Mouse (Mus musculus) limb, embryonic 13.5 days (tissue): ENCODE measurements around the gene Gabbr2. TPM values are rescaled to one million over a fixed set of nuclear protein-coding genes. Genes with fewer than 3 reads are reported as not detected.

Experiments
- ATAC-seq: fragments of 200-750 bp; cut with Nextera tagmentation; 2 replicates; pipeline ENCODE4 v1.8.0; 2017; ENCODE audit warnings: low read depth, moderate number of reproducible peaks, moderate TSS enrichment; ENCODE audit not compliant: low FRiP score
- H3K27ac ChIP-seq: fragments of 300-500 bp; sonication (generic); 2 replicates; pipeline ENCODE4 v1.5.1; 2015; ENCODE audit warnings: inconsistent platforms, mild to moderate bottlenecking, moderate library complexity
- H3K27me3 ChIP-seq: fragments of 300-500 bp; sonication (generic); 2 replicates; pipeline ENCODE4 v1.6.1; 2015; ENCODE audit warnings: mild to moderate bottlenecking, inconsistent platforms
- H3K36me3 ChIP-seq: fragments of 300-500 bp; sonication (generic); 2 replicates; pipeline ENCODE4 v1.6.1; 2015; ENCODE audit warnings: inconsistent platforms, mild to moderate bottlenecking, moderate library complexity
- H3K4me1 ChIP-seq: fragments of 300-500 bp; sonication (generic); 2 replicates; pipeline ENCODE4 v1.6.1; 2015; ENCODE audit warnings: inconsistent platforms
- H3K4me2 ChIP-seq: fragments of 300-500 bp; sonication (generic); replicated peaks from 2 replicates; pipeline ENCODE4 v1.6.1; 2015; ENCODE audit warnings: inconsistent platforms, mild to moderate bottlenecking, moderate library complexity
- H3K4me3 ChIP-seq: fragments of 300-500 bp; sonication (generic); 2 replicates; pipeline ENCODE4 v1.5.1; 2015; ENCODE audit warnings: moderate library complexity, mild to moderate bottlenecking, inconsistent platforms
- H3K9ac ChIP-seq: fragments of 300-500 bp; sonication (generic); 2 replicates; pipeline ENCODE4 v1.6.1; 2015; ENCODE audit warnings: mild to moderate bottlenecking, inconsistent platforms
- H3K9me3 ChIP-seq: fragments of 300-500 bp; sonication (generic); 2 replicates; pipeline ENCODE4 v1.6.1; 2016; ENCODE audit warnings: inconsistent platforms
- WGBS: fragments of 180-500 bp; shearing (Covaris S2); methylation state at CpG from one replicate; pipeline ENCODE4 v1.1.7; 2015; 5-methylcytosine and 5-hydroxymethylcytosine counted together
- polyA plus RNA-seq: library from polyadenylated mRNA; unstranded; fragments of >200 nt; fragmentation: Nextera tagmentation; extraction: Ambion mirVana; gene quantifications from 2 replicates; pipeline ENCODE4 v1.2.1, GENCODE M21; 2015

Gene Gabbr2
- polyA plus RNA-seq, 1 experiment from 2014 or later: 0.11 TPM

DNA sequence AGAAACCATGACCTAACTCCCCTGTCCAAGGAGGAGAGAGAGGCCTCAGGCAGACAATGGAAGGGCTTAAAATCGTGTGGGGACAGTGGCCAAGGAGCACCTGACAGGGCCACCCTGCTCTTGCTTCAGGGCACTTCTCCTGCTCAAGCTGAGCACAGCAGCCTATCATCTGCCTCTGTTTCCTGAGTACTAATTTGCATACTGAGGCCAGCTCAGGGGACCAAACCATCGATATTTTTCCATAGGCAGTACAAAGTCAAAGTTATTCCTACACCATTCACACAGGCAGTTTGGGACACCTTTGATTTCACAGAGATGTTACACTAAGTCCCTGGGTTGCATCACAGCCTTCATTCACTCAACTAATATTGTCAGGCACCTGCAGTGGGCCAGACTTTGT is 249.1 kb downstream of the Gabbr2 start:
- H3K4me1 ChIP-seq: no peaks in the 10 kb centered on the region; the same call in 1 of the 2 replicates
- no peaks in the 10 kb centered on the region for H3K9me3 ChIP-seq
- no peak overlapping the region for H3K27ac ChIP-seq
- no peak for ATAC-seq
- no peak overlapping the region for H3K4me2 ChIP-seq
- H3K36me3 ChIP-seq: no peaks in the 10 kb centered on the region
- H3K4me3 ChIP-seq: no peak overlapping the region
- peaks cover 15% of the 10 kb centered on the region; the same call in 1 of the 2 replicates for H3K27me3 ChIP-seq
- WGBS: 28% methylated on average over 2 of the region's 2 CpGs
- no peak overlapping the region for H3K9ac ChIP-seq

GRCm38 (mm10) chr4:46736910-46737511 is 254.7 kb downstream of the Gabbr2 start:
- Histone ChIP-seq H3K4me2 (no peak overlapping the region), H3K4me1 (no peaks in the 10 kb centered on the region), H3K9me3 (no peaks in the 10 kb centered on the region), H3K9ac (no peak overlapping the region), H3K27ac (no peak overlapping the region), H3K4me3 (no peak overlapping the region), H3K27me3 (peaks cover 13% of the 10 kb centered on the region), H3K36me3 (no peaks in the 10 kb centered on the region)
- ATAC-seq: no peak
- WGBS: 48% methylated on average over 9 of the region's 9 CpGs

DNA sequence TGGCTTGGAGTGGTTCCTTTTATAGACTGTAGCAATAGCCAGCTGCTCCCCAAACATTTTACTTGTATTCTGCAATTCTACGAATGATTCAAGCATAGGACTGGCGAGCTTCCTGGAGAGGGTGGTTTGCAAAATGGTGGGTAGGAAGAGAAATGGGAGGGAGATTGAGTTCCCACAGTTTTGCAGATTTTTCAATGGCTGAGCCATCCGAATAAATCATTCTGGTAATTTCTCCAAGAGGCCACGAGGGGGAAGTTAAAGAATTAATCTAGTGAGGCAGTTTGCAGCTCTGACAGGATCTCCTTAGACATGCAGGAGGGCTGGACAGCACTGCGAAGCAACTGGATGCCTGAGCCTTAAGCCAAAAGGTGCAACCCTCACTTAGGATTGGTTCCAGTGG is 256.8 kb downstream of the Gabbr2 start:
- no peak overlapping the region for H3K4me2 ChIP-seq
- 0 out of 2 replicates have a peak, but pooled peaks cover 5% of the 10 kb centered on the region for H3K4me1 ChIP-seq
- no peak overlapping the region for H3K4me3 ChIP-seq
- ATAC-seq: no peak
- H3K27ac ChIP-seq: no peak overlapping the region
- 48% methylated on average over 5 of the region's 5 CpGs for WGBS
- H3K27me3 ChIP-seq: peaks cover 13% of the 10 kb centered on the region
- H3K36me3 ChIP-seq: no peaks in the 10 kb centered on the region
- no peak overlapping the region for H3K9ac ChIP-seq
- H3K9me3 ChIP-seq: no peaks in the 10 kb centered on the region

- H3K36me3 ChIP-seq: no peaks in the 10 kb centered on the region
- H3K4me1 ChIP-seq: peaks cover 18% of the 10 kb centered on the region
- no peak overlapping the region for H3K4me2 ChIP-seq
- 17% methylated on average over 8 of the region's 8 CpGs for WGBS
- H3K4me3 ChIP-seq: no peak overlapping the region
- no peak overlapping the region for H3K27ac ChIP-seq
- peaks cover 6% of the 10 kb centered on the region for H3K27me3 ChIP-seq
- no peak for ATAC-seq
- H3K9me3 ChIP-seq: no peaks in the 10 kb centered on the region
- no peak overlapping the region for H3K9ac ChIP-seq
These were observed 260.1 kb downstream of the Gabbr2 start for GRCm38 (mm10) chr4:46731590-46731989.

DNA sequence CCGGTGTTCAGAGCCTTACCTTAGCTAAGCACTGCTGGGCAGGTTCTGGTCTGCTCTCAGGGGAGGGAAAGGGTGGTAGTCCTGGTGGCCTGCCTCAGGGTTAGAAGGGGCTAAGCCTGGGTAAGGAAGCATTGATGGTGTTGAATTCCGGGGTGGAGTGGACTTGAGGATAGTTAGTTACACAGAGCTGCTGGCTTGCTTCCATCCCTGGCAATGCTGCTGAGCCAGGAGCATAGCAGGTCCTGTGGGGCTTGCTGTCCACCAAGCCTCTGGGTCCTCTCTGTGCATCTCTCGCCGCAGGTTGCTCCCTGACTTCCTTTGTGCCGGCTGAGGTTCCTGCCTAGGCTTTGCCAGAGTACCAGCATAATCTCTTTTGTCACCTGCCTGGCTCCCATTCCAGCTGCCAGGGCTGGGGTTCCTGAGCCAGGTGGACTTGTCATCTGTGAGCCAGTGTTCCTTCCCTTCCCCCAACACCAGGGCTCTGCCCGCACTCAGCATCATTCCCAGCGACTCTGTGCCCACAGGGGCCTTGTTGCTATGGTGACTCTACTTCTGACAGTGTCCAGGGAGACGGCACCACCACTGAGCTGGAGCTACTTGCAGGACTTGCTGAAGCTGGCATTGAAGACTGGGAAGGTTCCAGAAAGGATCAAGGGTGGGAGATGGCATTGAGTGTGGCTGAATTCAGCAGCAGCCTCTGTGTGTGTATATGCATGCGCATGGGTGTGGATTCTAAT is 262.2 kb downstream of the Gabbr2 start:
- no peak for ATAC-seq
- 59% methylated on average over 9 of the region's 9 CpGs for WGBS
- no peak overlapping the region for H3K9ac ChIP-seq

GRCm38 (mm10) chr4:46728231-46728630 is 263.4 kb downstream of the Gabbr2 start:
- Histone ChIP-seq H3K27me3 (peaks cover 17% of the 10 kb centered on the region), H3K27ac (no peak overlapping the region), H3K36me3 (no peaks in the 10 kb centered on the region), H3K9ac (no peak overlapping the region), H3K4me1 (peaks cover 21% of the 10 kb centered on the region), H3K4me2 (no peak overlapping the region), H3K4me3 (no peak overlapping the region), H3K9me3 (no peaks in the 10 kb centered on the region)
- WGBS: 44% methylated on average over 1 of the region's 1 CpGs
- ATAC-seq: no peak

More for the DNA sequence above, 262.2 kb downstream of the Gabbr2 start:
- Histone ChIP-seq H3K4me1 (peaks cover 21% of the 10 kb centered on the region), H3K36me3 (no peaks in the 10 kb centered on the region), H3K9me3 (no peaks in the 10 kb centered on the region), H3K27ac (no peak overlapping the region), H3K4me2 (no peak overlapping the region), H3K27me3 (peaks cover 15% of the 10 kb centered on the region), H3K4me3 (no peak overlapping the region)

GRCm38 (mm10) chr4:46727153-46727552 is 264.5 kb downstream of the Gabbr2 start:
- peaks cover 17% of the 10 kb centered on the region for H3K27me3 ChIP-seq
- no peak overlapping the region for H3K4me2 ChIP-seq
- ATAC-seq: no peak
- H3K9me3 ChIP-seq: no peaks in the 10 kb centered on the region
- H3K4me1 ChIP-seq: peaks cover 25% of the 10 kb centered on the region
- no peaks in the 10 kb centered on the region for H3K36me3 ChIP-seq
- H3K9ac ChIP-seq: no peak overlapping the region
- H3K4me3 ChIP-seq: no peak overlapping the region
- 78% methylated on average over 11 of the region's 11 CpGs for WGBS
- no peak overlapping the region for H3K27ac ChIP-seq

- H3K27me3 ChIP-seq: peaks cover 32% of the 10 kb centered on the region; the same call in 1 of the 2 replicates
- peaks cover 20% of the 10 kb centered on the region for H3K4me1 ChIP-seq
- ATAC-seq: no peak
- WGBS: 72% methylated on average over 16 of the region's 16 CpGs
- H3K27ac ChIP-seq: no peak overlapping the region
- H3K9ac ChIP-seq: no peak overlapping the region
- no peaks in the 10 kb centered on the region for H3K36me3 ChIP-seq
- H3K9me3 ChIP-seq: no peaks in the 10 kb centered on the region
- no peak overlapping the region for H3K4me3 ChIP-seq
- no peak overlapping the region for H3K4me2 ChIP-seq
These were observed 270.7 kb downstream of the Gabbr2 start for GRCm38 (mm10) chr4:46720821-46721557.

DNA sequence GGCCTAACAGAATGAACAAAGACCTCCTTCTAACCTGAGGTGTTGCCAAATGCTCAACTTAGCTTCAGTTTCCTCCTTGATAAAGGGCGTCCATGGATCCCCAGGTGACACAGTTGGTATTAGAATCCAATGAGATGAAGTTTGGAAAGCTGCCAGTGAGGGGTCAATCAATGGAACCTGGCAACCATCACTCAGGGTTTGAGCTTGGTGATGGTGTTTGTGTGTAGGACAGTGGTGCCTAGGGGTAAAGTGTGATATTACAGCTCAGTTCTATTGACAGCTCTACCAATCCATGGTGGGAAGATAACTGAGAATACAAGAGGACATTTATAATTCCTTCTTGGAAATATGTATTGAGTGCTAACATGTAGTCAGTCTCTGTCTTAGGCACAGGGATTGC is 271.6 kb downstream of the Gabbr2 start:
- H3K9ac ChIP-seq: no peak overlapping the region
- H3K4me1 ChIP-seq: peaks cover 20% of the 10 kb centered on the region
- ATAC-seq: no peak
- H3K27ac ChIP-seq: no peak overlapping the region
- H3K4me2 ChIP-seq: no peak overlapping the region
- H3K4me3 ChIP-seq: no peak overlapping the region
- peaks cover 29% of the 10 kb centered on the region; the same call in 1 of the 2 replicates for H3K27me3 ChIP-seq
- WGBS: 69% methylated on average over 1 of the region's 1 CpGs
- H3K9me3 ChIP-seq: no peaks in the 10 kb centered on the region
- H3K36me3 ChIP-seq: no peaks in the 10 kb centered on the region

GRCm38 (mm10) chr4:46718624-46719023 is 273.0 kb downstream of the Gabbr2 start:
- no peak overlapping the region for H3K4me3 ChIP-seq
- H3K4me2 ChIP-seq: no peak overlapping the region
- no peak overlapping the region for H3K9ac ChIP-seq
- no peaks in the 10 kb centered on the region for H3K36me3 ChIP-seq
- H3K27me3 ChIP-seq: peaks cover 26% of the 10 kb centered on the region; the same call in 1 of the 2 replicates
- H3K9me3 ChIP-seq: no peaks in the 10 kb centered on the region
- no peak for ATAC-seq
- peaks cover 20% of the 10 kb centered on the region for H3K4me1 ChIP-seq
- no peak overlapping the region for H3K27ac ChIP-seq
- 23% methylated on average over 7 of the region's 7 CpGs for WGBS

DNA sequence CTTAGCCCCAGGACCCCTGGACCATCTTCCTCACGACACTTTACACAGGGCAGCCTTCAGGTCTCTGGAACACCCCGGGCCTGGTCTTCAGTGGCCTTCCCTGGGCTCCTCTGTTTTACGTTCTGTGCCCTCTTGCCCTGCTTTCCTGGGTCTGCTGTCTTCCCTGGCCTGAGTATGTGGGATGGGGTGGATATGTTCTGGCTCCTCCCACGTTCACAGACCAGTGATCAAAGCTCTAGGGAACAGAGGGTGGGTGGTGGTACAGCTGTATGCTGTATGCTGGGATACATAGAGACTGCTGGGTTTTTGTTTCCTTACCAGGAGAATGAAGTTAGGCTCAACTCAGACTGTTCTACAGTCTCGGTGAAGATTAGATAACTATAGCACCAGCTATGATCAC is 274.5 kb downstream of the Gabbr2 start:
- Histone ChIP-seq H3K27me3 (peaks cover 22% of the 10 kb centered on the region; the same call in 1 of the 2 replicates), H3K27ac (no peak overlapping the region), H3K9me3 (no peaks in the 10 kb centered on the region), H3K4me3 (no peak overlapping the region), H3K4me1 (peaks cover 16% of the 10 kb centered on the region), H3K4me2 (no peak overlapping the region), H3K9ac (no peak overlapping the region), H3K36me3 (no peaks in the 10 kb centered on the region)
- ATAC-seq: no peak
- WGBS: 40% methylated on average over 5 of the region's 5 CpGs

DNA sequence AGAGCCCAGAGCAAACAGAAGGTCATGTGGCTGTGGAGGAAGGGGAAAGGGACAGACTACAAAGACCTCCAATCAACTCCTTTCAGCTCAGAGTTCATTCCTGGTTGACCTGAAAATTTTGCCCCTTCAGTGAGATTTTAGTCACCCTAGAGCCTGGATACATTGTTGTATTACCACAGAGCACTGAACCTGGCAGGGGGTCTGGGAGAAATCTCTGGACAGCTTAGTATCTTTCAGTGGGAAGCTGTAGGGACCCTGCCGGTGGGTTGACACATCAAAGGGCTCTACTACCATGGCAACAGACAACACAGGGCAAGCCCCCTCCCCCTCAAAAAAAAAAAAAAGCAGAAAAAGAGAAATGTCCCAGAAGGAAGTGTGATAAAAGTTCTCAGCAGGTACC is 275.3 kb downstream of the Gabbr2 start:
- H3K36me3 ChIP-seq: no peaks in the 10 kb centered on the region
- no peaks in the 10 kb centered on the region for H3K9me3 ChIP-seq
- no peak overlapping the region for H3K4me3 ChIP-seq
- no peak overlapping the region for H3K27ac ChIP-seq
- ATAC-seq: no peak
- H3K27me3 ChIP-seq: peaks cover 22% of the 10 kb centered on the region; the same call in 1 of the 2 replicates
- no peak overlapping the region for H3K9ac ChIP-seq
- 0 out of 2 replicates have a peak, but pooled peaks cover 8% of the 10 kb centered on the region for H3K4me1 ChIP-seq
- no peak overlapping the region for H3K4me2 ChIP-seq
- WGBS: 5% methylated on average over 1 of the region's 1 CpGs
